In genomic region chr7:24883896-24884692, GRCm38 (mm10) we compare ENCODE assay signal across 8 mouse cellular contexts. TPM values are rescaled to one million over a fixed set of nuclear protein-coding genes. Genes with fewer than 3 reads are reported as not detected.
DNase-seq lines count a peak whose midpoint lies in the region; ATAC-seq lines count a peak whose summit lies in the region.

Gene Rps19, plus strand, starts transcription at chr7:24884371.

- H3K4me2 ChIP-seq in hindbrain, embryonic 11.5 days (replicated peaks; ENCODE audit: low read depth, low read length): peak within 1 kb of the TSS; percentile 49

- no peaks in the 10 kb centered on the region for H3K9me3 ChIP-seq in hindbrain, embryonic 11.5 days (ENCODE audit: control insufficient read depth, low read length)

- peak within 1 kb of the TSS; percentile 97 for H3K4me3 ChIP-seq in hindbrain, embryonic 11.5 days (ENCODE audit: low read depth, low read length)

- no peaks in the 10 kb centered on the region for H3K27me3 ChIP-seq in hindbrain, embryonic 11.5 days (ENCODE audit: control insufficient read depth, insufficient read depth, low read length)

- WGBS in hindbrain, embryonic 11.5 days: under 1% methylated on average over 50 of the region's 57 CpGs

- peaks cover 16% of the 10 kb centered on the region; the same call in 1 of the 2 replicates for H3K36me3 ChIP-seq in hindbrain, embryonic 11.5 days (ENCODE audit: control insufficient read depth, insufficient read depth, low read length)

- DNase-seq in Muller cell, postnatal 12 days (ENCODE audit: inconsistent ontology term): peak; percentile 99
- DNase-seq in cerebellum, adult 9-11 months: peak; percentile 100
- peak; percentile 98 for DNase-seq in frontal cortex, adult 2 months (ENCODE audit: extremely low spot score in 1 of 2, low spot score in 1 of 2)
- DNase-seq in hindbrain, embryonic 11.5 days (ENCODE audit: low spot score): peak; percentile 99
- peak; percentile 97 to 98 for DNase-seq in layer of hippocampus, postnatal 10 days (ENCODE audit: low spot score in 2 of 2)
- DNase-seq in lung, postnatal 10 days: peak; percentile 100
- DNase-seq in ovary, postnatal 36 days (ENCODE audit: low spot score): peak; percentile 97
- DNase-seq in thymus, postnatal 25 days: peak; percentile 96

- peak within 1 kb of the TSS; percentile 86 for H3K27ac ChIP-seq in hindbrain, embryonic 11.5 days (ENCODE audit: low read depth, low read length)

- peak within 1 kb of the TSS; percentile 99 for H3K9ac ChIP-seq in hindbrain, embryonic 11.5 days (ENCODE audit: low read depth, low read length)

- H3K4me1 ChIP-seq in hindbrain, embryonic 11.5 days (replicated peaks; ENCODE audit: control insufficient read depth, insufficient read depth, low read length): peaks cover 10% of the 10 kb centered on the region

- ATAC-seq in hindbrain, embryonic 11.5 days (ENCODE audit: low FRiP score): peak; percentile 93

RNA-seq across cellular contexts. Expression of gene Rps19, which starts in this region (rescaled TPM):
- polyA plus RNA-seq in frontal cortex, adult 2 months (2012; rRNA removed): 319 and 386 TPM in 2 replicates
- 1,792 and 1,821 TPM in 2 replicates for polyA plus RNA-seq in hindbrain, embryonic 11.5 days (2014; fragmentation: Nextera tagmentation; extraction: Ambion mirVana)
- 100 to 1,000 TPM; 563 to 573 TPM for total RNA-seq in layer of hippocampus, postnatal 10 days (2021)

Comparison
In these comparisons a context has a peak if more than half of its experiments do, and no peak if none do; other contexts are left out.
1. Peak in every context shown above with its lines: DNase-seq, ATAC-seq, H3K4me3 ChIP-seq and H3K27ac ChIP-seq.